In genomic region chr7:128613578-128613977, GRCm38 (mm10) we compare ENCODE assay signal across 18 mouse cellular contexts.
"Had no signal": no experiment of that assay in that cellular context is flagged by ENCODE, and none has a peak within 500 bp of the region (broad histone marks: within the 10 kb centered on the region; RNA-seq: fewer than 3 reads in every experiment).

No protein-coding gene starts in this region.

- H3K27me3 ChIP-seq: midbrain, embryonic 15.5 days; neural tube, embryonic 12.5 days; neural tube, embryonic 15.5 days had no signal

- H3K27ac ChIP-seq: kidney, postnatal 0 days; left cerebral cortex, adult 2 months; liver, embryonic 14.5 days; macrophage; midbrain, embryonic 12.5 days; midbrain, embryonic 15.5 days; neural tube, embryonic 12.5 days; neural tube, embryonic 15.5 days; stomach, postnatal 0 days had no signal

- H3K9ac ChIP-seq: liver, embryonic 14.5 days; lung, embryonic 14.5 days; midbrain, embryonic 12.5 days; midbrain, embryonic 15.5 days; neural tube, embryonic 12.5 days; neural tube, embryonic 15.5 days had no signal

- H3K4me3 ChIP-seq: left cerebral cortex, adult 2 months; midbrain, embryonic 12.5 days; midbrain, embryonic 15.5 days; neural tube, embryonic 12.5 days; neural tube, embryonic 15.5 days had no signal

- H3K4me2 ChIP-seq: lung, embryonic 14.5 days; midbrain, embryonic 15.5 days; neural tube, embryonic 12.5 days; neural tube, embryonic 15.5 days had no signal

- ATAC-seq: lung, postnatal 0 days; midbrain, embryonic 15.5 days had no signal

- H3K36me3 ChIP-seq: midbrain, embryonic 12.5 days; midbrain, embryonic 15.5 days; neural tube, embryonic 12.5 days; neural tube, embryonic 15.5 days had no signal

- H3K9me3 ChIP-seq: midbrain, embryonic 12.5 days; midbrain, embryonic 15.5 days; neural tube, embryonic 12.5 days; neural tube, embryonic 15.5 days had no signal

- DNase-seq: layer of hippocampus, postnatal 36 days; lung, embryonic 14.5 days; right cerebral cortex, adult 18-20 months; right cerebral cortex, postnatal 14 days; right cerebral cortex, postnatal 4 days; thymus, adult 2 months; thymus, postnatal 14 days; thymus, postnatal 4 days had no signal
